Mouse (Mus musculus) frontal cortex, postnatal 14 days (tissue): ENCODE data around the gene Alppl2.

Source experiments
- DNase-seq, 2 experiments: peaks; one replicate each; pipeline ENCODE4 v3.0.0; 2022; ENCODE audit warnings: low spot score in 2 of 2

The Alppl2 gene

GRCm38 (mm10) chr1:87089828-87090227 is at the start of gene Alppl2:
TSS of gene Alppl2 (minus strand) at chr1:87089928.
- no peak for DNase-seq

GRCm38 (mm10) chr1:87131803-87132202 is 42.1 kb upstream of the Alppl2 start:
- no peak for DNase-seq

- DNase-seq: peak in 1 of 2 experiments; percentile 24
Observed at GRCm38 (mm10) chr1:87127206-87128030, 37.7 kb upstream of the Alppl2 start.

- no peak for DNase-seq
Observed at GRCm38 (mm10) chr1:87124673-87125072, 34.9 kb upstream of the Alppl2 start, which contains the start of gene Akp3. TSS of gene Akp3 (plus strand) at chr1:87124973.

- DNase-seq: no peak
Observed at GRCm38 (mm10) chr1:87114784-87115183, 25.1 kb upstream of the Alppl2 start.

- DNase-seq: no peak
Observed at GRCm38 (mm10) chr1:87111719-87112354, 22.1 kb upstream of the Alppl2 start.

- DNase-seq: no peak
Observed at GRCm38 (mm10) chr1:87108564-87108963, 18.8 kb upstream of the Alppl2 start.

GRCm38 (mm10) chr1:87106536-87106935 is 16.8 kb upstream of the Alppl2 start:
- no peak for DNase-seq

- no peak for DNase-seq
Observed at GRCm38 (mm10) chr1:87103936-87104335, 14.2 kb upstream of the Alppl2 start.

- no peak for DNase-seq
Observed at GRCm38 (mm10) chr1:87102114-87102513, 12.4 kb upstream of the Alppl2 start.

GRCm38 (mm10) chr1:87101411-87101810 is 11.7 kb upstream of the Alppl2 start, which contains the start of gene Alpi:
TSS of gene Alpi (minus strand) at chr1:87101606.
- no peak for DNase-seq

GRCm38 (mm10) chr1:87098358-87098975 is 8.7 kb upstream of the Alppl2 start:
- peak in 1 of 2 experiments; percentile 21 for DNase-seq

- DNase-seq: no peak
Observed at GRCm38 (mm10) chr1:87095642-87096041, 5.9 kb upstream of the Alppl2 start.

GRCm38 (mm10) chr1:87089251-87089650 is 477 bp downstream of the Alppl2 start:
- no peak for DNase-seq

GRCm38 (mm10) chr1:87086964-87087363 is 2.8 kb downstream of the Alppl2 start:
- DNase-seq: no peak

GRCm38 (mm10) chr1:87086196-87086595 is 3.5 kb downstream of the Alppl2 start:
- DNase-seq: no peak

GRCm38 (mm10) chr1:87073776-87074175 is 16.0 kb downstream of the Alppl2 start:
- no peak for DNase-seq

GRCm38 (mm10) chr1:87070720-87071119 is 19.0 kb downstream of the Alppl2 start:
- no peak for DNase-seq

- no peak for DNase-seq
Observed at GRCm38 (mm10) chr1:87060913-87061312, 28.8 kb downstream of the Alppl2 start.

GRCm38 (mm10) chr1:87059042-87059665 is 30.6 kb downstream of the Alppl2 start:
- no peak for DNase-seq

- no peak for DNase-seq
Observed at GRCm38 (mm10) chr1:87057075-87057474, 32.7 kb downstream of the Alppl2 start.

GRCm38 (mm10) chr1:87051369-87051768 is 38.4 kb downstream of the Alppl2 start:
- no peak for DNase-seq
